Mouse (Mus musculus) erythroid progenitor cell, adult 5-6 weeks (primary cell): ENCODE measurements around the gene Col9a3. TPM values are rescaled to one million over a fixed set of nuclear protein-coding genes. Genes with fewer than 3 reads are reported as not detected.

Experiments
- ATAC-seq: replicated peaks from 2 replicates; pipeline ENCODE4 v1.8.0; 2016; ENCODE audit warnings: moderate number of reproducible peaks, mild to moderate bottlenecking, moderate TSS enrichment, inconsistent platforms; ENCODE audit not compliant: poor library complexity, low FRiP score, severe bottlenecking
- total RNA-seq, 2 experiments: library from RNA; stranded (forward) in 1 of 2; stranded (reverse) in 1 of 2; fragments of 150-400 nt in 1 of 2; fragments of 186-747, 209-891 nt in 1 of 2; gene quantifications; 2 replicates each; pipeline versions ENCODE4 v1.2.3 to v1.2.4; 2015 to 2017; ENCODE audit warnings: low replicate concordance in 2 of 2

Col9a3 gene
- total RNA-seq, 2 experiments from 2014 or later: 2.1 TPM; not detected in 1

DNA sequence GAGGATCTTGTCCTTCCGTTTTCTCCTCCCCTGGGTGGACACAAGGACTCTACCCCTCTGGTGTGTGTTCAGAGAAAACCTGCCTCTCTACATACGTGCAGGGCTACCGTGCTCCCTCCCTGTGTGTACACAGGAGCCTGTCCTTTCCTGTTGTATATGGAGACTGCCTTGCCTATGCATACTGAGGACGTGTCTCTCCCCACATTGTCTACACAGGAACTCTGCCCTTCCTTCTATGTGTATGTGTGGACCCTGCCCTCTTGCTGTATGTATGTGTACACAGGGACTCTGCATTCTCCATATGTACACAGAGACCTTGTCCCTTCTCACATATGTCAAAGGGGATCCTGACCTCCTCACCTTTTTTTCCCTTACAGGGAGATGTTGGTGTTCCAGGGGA is 12.7 kb downstream of the Col9a3 start:
- no peak for ATAC-seq

DNA sequence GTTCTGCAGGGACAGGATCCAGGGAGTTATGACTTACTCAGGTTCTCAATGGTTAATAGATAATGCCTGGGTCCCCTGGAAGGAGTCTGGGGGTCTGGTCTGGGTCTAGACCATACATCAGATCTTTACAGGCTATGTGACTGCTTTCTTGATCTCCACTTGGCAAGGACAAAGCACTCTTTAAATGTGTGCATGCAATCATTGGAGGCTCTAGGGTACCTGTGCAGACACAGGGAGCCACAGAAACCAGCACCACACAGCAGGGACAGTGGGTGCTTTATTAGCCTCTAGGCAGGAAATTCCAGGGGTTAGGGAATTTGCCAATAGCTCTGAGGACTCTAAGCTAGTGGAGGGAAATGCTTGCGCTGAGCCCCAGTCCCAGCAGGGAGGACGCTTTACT is 14.3 kb downstream of the Col9a3 start:
- no peak for ATAC-seq

DNA sequence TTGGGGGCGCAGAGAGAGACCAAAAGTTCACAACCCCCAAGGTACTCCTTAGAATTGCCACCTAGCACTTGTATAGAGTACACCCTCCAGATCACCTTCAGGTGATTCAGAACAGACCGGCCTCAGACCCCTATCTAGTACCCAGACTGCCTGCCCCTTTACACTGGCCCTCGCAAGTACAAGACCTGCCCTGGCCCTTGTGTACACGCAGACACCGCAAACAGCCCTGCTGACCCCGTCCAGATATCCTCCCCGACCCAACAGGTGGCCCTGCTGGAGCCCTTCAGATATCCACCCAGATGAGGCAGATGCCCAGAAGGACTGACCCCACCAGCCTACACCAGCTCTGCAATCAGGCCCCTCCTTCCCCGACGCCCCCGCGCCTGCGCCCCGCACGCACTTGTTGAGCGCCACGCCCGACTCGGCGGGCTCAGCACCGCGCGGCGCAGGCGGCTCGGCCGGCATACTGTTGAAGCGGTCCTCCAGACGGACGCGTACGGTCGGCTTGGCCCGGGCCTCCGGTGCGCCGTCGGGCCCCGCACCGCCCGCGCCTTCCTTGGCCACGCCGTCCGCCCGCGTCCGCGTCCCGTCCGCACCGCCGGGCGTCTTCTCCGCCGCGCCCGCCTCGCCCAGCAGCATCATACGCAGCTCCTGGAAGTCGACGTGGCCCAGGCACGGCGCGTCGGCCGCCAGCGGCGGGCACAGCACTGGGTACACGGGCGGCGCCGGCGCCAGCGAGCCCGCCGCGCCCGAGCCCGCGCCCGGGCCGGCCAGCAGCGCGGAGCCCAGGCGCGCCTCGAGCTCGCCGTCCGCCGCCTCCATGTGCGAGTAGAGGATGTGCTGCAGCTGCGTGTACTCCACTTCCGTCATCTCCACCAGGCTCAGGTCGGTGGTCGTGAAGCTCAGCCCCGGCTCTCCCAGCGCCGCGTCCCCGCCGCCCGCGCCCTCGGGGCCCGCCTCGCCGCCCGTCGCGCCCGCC is 44.3 kb downstream of the Col9a3 start:
- no peak for ATAC-seq

DNA sequence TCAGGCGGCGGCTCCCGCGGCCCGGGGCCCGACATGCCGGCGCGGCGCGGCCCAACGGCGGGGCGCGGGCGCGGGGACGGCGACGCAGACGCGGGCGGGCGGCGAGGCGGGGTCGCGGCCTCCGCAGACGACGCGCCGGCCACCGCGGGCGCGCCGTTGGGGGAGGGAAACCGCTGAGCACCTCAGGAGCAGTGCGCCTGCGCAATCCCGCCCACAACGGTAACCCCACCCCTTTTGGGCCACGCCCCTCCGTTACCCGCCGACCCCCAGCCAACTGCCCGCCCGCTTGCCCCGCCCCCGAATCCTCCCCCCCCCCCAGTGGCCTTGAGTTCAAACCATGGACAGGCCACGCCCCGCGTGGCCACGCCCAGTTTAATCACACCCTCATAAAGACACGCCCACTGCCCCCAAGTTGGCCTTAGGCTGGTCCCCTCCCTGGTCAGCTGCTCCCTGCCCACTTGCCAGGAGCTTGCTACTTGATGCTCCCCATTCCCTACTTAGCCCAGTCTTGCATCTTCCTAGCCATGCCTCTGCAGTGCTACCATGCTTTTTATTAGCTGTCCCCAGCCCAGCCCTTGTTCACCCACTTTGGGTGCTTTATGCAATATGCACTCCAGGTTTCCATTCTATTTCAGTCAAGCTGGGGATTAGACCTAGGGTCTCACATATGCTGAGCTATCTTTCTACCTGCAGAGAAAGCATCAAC is 45.1 kb downstream of the Col9a3 start, which contains the start of gene Tcfl5:
Gene Tcfl5 (minus strand): TSS at position 154 of the 706 bp plus-strand sequence.
- no peak for ATAC-seq

DNA sequence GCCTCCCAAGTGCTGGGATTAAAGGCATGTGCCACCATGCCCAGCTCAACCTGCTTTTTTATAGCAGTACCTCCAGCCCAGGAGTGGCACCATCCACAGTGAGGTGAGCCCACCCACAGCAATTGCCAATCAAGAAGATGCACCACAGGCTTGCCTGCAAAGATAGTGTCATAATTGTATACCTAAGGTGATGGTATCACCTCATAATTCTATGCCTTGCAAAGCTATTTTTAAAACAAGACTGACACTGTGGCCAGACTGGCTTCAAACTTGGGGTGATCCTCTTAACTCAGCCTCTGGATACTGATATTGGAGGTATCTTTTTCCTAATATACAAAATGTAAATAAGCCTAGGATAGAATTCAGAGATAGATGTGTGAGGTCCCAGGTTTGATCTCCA is 46.0 kb downstream of the Col9a3 start:
- no peak for ATAC-seq

DNA sequence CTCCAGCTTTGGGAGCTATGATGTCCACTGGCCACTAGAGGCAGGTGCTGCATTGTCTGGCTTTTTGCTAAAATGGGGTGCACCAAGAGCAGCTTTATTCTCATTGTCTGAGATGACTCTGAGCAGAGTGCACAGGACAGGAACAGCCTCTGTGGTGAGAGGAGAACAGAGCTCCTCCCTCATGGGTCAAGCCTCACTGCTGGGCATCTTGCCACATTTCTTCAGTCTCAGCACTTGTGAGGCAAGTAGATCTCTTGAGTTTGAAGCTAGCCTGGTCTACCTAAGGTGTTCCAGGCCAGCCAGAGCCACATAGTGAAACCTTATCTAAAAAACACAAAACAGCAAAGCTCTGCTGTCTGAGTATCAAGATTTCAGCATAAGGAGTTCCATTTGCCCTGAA is 49.3 kb downstream of the Col9a3 start:
- no peak for ATAC-seq

DNA sequence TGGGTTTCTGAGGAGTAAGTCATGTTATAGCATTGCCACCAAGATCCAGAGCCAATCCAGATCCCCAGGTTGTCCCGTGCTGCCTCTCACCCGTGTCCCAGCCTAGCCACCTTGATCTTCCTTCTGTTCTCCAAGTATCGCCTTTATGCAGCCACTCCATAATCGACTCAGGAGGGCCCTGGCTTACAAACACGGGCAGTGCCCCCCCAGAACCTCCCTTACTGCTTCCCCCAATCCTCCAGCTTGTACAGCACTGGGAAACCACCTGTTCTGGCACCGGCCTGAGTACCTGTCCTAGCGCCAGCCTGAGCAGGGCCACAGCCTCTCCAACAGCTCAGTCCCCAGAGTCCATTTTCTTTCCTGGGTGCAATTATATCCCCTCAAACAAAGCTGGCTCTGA is 57.1 kb downstream of the Col9a3 start:
- ATAC-seq: no peak

DNA sequence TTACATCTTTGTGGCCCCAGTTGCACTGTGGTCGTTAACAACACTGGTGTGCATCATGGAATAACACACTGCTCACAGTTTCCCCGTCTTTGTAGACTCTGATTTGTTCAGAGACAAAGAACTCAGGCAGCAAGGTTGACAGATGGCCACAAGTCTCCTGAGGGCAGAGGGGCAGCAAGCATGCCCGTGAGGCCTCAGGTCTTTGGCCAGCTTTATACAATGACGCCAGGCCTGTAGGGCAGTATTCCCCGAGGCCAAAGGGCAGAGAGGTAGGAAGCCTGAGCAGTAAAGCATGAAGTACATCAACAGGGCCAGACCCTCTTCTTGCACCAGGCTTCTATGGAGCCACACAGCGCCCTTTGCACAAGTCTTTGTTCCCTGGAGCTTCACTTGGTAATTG is 57.6 kb downstream of the Col9a3 start:
- ATAC-seq: no peak

DNA sequence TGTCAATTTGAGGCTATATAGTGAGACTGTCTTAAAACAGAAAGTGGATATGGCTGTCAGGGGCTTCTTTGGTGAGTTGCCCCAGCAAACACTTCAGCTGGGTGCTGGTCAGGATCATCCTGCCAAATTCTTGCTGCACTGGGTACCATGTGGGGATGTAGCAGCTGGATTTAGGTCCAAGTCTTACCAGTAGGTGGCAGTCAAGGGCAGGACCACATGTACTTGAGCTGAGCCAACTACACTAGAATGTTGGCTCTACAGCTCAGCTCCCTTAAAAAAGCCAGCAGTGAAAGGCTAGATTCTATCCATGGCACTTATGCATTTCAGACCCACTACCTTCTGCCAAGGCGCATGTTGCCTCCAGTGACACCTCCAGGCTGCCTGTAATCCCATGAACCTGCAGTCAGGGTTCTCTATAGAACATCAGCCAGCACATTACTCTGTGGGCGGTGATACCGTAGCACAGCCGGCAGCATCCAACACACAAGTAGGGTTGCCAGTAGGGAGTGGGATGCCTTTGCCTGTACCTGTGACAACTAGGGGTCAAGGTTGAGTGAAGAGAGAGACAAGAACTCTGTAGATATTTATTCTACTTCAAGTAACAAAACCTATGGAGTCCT is 59.9 kb downstream of the Col9a3 start:
- peak; percentile 80 for ATAC-seq

DNA sequence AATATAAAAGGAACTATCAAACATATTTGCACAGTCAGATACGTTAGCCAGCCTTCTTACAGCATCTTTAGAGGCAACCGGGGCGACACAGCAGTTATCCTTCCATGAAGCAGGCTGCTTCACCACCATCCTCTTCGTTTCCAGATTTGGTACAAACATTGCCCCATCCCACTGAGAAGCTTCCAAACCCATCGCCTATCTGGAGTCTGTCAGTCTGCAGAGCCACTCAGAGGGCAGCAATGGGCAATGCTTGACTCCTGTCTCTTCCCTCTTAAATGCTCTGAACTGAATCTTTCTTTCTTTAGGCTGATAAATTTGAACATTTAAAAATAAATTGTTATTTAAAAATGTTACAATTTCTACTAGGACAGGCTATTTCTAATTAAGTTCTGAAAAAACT is 60.8 kb downstream of the Col9a3 start:
- ATAC-seq: no peak

DNA sequence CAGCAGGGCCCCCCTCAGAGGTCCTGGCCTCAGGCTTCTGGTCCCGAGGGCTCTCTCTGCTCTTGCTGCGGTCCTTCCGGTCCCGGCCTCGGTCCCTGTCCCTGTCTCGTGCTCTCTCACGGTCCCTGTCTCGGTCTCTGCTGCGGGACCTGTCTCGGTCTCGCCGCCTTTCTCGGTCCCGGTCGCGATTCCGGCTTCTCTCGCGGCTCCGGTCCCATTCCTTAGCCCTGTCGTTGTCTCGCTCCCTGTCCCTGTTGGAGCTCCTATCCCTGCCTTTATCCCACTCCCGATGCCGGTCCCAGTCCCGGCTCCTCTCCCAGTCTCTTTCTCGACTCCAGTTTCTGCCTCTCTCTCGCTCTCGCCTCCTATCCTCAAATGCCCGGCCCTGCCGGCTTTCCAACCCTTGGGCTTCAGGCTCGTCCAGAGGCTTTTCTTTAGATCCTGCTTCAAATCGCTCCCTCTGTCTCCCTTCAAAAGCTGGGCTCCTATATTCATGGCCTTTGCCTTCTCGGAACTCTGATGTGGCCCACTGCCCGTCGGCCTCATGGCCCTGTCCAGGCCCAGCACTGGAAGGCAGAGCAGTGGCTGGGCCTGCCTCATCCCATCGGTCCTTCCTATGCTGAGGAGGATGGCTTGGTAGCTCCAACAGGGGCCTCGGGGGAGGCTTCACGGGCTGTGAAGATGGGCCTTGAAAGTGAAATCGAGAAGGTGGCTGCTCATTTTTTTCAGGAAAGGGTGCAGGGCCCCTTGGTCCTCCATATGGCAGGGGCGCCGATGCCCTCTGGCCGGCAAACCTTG is 62.0 kb downstream of the Col9a3 start:
- no peak for ATAC-seq

DNA sequence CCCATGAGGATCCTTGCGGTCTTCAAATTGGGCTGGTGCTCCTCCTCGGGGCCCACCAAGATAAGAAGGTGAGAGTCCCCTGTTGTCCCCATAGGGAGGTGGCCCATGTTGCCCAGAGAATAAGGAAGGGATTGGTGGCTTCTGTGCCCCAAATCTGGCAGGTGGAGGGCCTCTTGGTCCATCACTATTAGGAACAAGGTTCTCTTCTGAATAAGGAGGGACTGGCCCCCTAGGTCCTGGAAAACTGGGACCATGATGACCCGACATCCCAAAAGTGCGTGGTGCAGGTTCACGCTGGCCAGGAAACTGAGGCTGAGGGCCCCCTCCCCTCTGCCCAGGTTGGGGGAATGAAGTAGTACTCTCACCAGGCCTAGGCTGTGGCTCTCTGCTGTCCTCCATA is 62.9 kb downstream of the Col9a3 start:
- no peak for ATAC-seq

DNA sequence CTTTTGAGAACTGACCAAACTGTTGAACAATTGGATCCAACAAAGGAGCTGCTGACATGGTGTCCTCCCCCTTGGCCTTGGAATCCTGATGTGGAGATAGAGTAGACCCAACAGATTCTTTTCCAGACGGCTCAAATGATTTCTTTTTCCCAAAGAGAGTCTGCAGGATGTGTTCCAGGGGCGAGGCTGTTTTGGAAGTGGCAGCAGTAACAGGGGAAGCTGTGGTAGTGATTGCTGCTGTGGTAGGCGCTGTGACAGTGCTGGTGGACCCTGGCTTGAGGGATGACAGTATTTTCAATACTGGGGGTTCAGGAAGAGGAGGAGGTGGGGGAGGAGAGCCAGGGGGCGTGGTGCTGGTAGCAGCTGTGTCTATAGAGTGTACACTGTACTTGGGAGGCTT is 64.4 kb downstream of the Col9a3 start:
- ATAC-seq: no peak

Other genes starting within 250 kb of the Col9a3 start
- gene Slco4a1, start 141.5 kb upstream of the Col9a3 start, total RNA-seq (2015; ENCODE audit: low replicate concordance): 5.9 and 8.3 TPM in 2 replicates
- 1.5 TPM in 1 of 2 replicates, not detected in the other for gene Slco4a1, start 141.5 kb upstream of the Col9a3 start, total RNA-seq (2017; ENCODE audit: low replicate concordance)
- gene Ntsr1, start 97.8 kb upstream of the Col9a3 start, total RNA-seq (2015; ENCODE audit: low replicate concordance): not detected in 2 replicates
- not detected in 2 replicates for gene Ntsr1, start 97.8 kb upstream of the Col9a3 start, total RNA-seq (2017; ENCODE audit: low replicate concordance)
- 13.4 and 16.9 TPM in 2 replicates for gene Mrgbp, start 16.5 kb upstream of the Col9a3 start, total RNA-seq (2015; ENCODE audit: low replicate concordance)
- 12.1 and 14.3 TPM in 2 replicates for gene Mrgbp, start 16.5 kb upstream of the Col9a3 start, total RNA-seq (2017; ENCODE audit: low replicate concordance)
- 31.7 and 33.1 TPM in 2 replicates for gene Ogfr, start 8.5 kb upstream of the Col9a3 start, total RNA-seq (2015; ENCODE audit: low replicate concordance)
- gene Ogfr, start 8.5 kb upstream of the Col9a3 start, total RNA-seq (2017; ENCODE audit: low replicate concordance): 25.0 and 55.8 TPM in 2 replicates
- not detected in 2 replicates for gene Tcfl5, start 44.9 kb downstream of the Col9a3 start, total RNA-seq (2015; ENCODE audit: low replicate concordance)
- not detected in 2 replicates for gene Tcfl5, start 44.9 kb downstream of the Col9a3 start, total RNA-seq (2017; ENCODE audit: low replicate concordance)
- gene Dido1, start 112.2 kb downstream of the Col9a3 start, total RNA-seq (2015; ENCODE audit: low replicate concordance): 63.4 and 66.2 TPM in 2 replicates
- gene Dido1, start 112.2 kb downstream of the Col9a3 start, total RNA-seq (2017; ENCODE audit: low replicate concordance): 107 and 109 TPM in 2 replicates
- gene Gid8, start 112.3 kb downstream of the Col9a3 start, total RNA-seq (2015; ENCODE audit: low replicate concordance): 193 and 195 TPM in 2 replicates
- gene Gid8, start 112.3 kb downstream of the Col9a3 start, total RNA-seq (2017; ENCODE audit: low replicate concordance): 276 and 301 TPM in 2 replicates
- gene Slc17a9, start 127.5 kb downstream of the Col9a3 start, total RNA-seq (2015; ENCODE audit: low replicate concordance): 6.1 and 6.3 TPM in 2 replicates
- gene Slc17a9, start 127.5 kb downstream of the Col9a3 start, total RNA-seq (2017; ENCODE audit: low replicate concordance): 0.38 and 2.6 TPM in 2 replicates
- not detected in 2 replicates for gene Bhlhe23, start 179.1 kb downstream of the Col9a3 start, total RNA-seq (2015; ENCODE audit: low replicate concordance)
- not detected in 2 replicates for gene Bhlhe23, start 179.1 kb downstream of the Col9a3 start, total RNA-seq (2017; ENCODE audit: low replicate concordance)